Mouse (Mus musculus) intestine, embryonic 14.5 days (tissue): ENCODE data around the gene Gm20517. TPM values are rescaled to one million over a fixed set of nuclear protein-coding genes. Genes with fewer than 3 reads are reported as not detected.

Source experiments
- ATAC-seq: fragments of 200-750 bp; cut with Nextera tagmentation; replicated peaks from 2 replicates; pipeline ENCODE4 v1.8.0; 2017; ENCODE audit warnings: low read depth, moderate number of reproducible peaks, moderate TSS enrichment, moderate library complexity; ENCODE audit not compliant: low FRiP score, low TSS enrichment
- DNase-seq: peaks from one replicate; pipeline ENCODE4 v3.0.0-alpha.2; 2018; ENCODE audit warnings: low spot score
- H3K27ac ChIP-seq: fragments of 300-500 bp; sonication (generic); 2 replicates; pipeline ENCODE4 v1.5.1; 2014; ENCODE audit warnings: low read depth, mild to moderate bottlenecking, control low read depth
- H3K27me3 ChIP-seq: fragments of 300-500 bp; sonication (generic); replicated peaks from 2 replicates; pipeline ENCODE4 v1.6.1; 2014; ENCODE audit warnings: low read length, control low read depth; ENCODE audit not compliant: control insufficient read depth, insufficient read depth
- H3K36me3 ChIP-seq: fragments of 300-500 bp; sonication (generic); 2 replicates; pipeline ENCODE4 v1.6.1; 2014; ENCODE audit warnings: low read length, control low read depth; ENCODE audit not compliant: control insufficient read depth, insufficient read depth
- H3K4me1 ChIP-seq: fragments of 300-500 bp; sonication (generic); replicated peaks from 2 replicates; pipeline ENCODE4 v1.6.1; 2014; ENCODE audit warnings: low read length, control low read depth, mixed read lengths; ENCODE audit not compliant: control insufficient read depth, insufficient read depth
- H3K4me2 ChIP-seq: fragments of 300-500 bp; sonication (generic); 2 replicates; pipeline ENCODE4 v1.6.1; 2014; ENCODE audit warnings: low read length
- H3K4me3 ChIP-seq: fragments of 300-500 bp; sonication (generic); 2 replicates; pipeline ENCODE4 v1.5.1; 2014; ENCODE audit warnings: low read depth, low read length, control low read depth, mixed read lengths
- H3K9ac ChIP-seq: fragments of 300-500 bp; sonication (generic); 2 replicates; pipeline ENCODE4 v1.6.1; 2014; ENCODE audit warnings: mild to moderate bottlenecking, low read length
- H3K9me3 ChIP-seq: fragments of 300-500 bp; sonication (generic); 2 replicates; pipeline ENCODE4 v1.6.1; 2016; ENCODE audit warnings: low read length, control low read depth; ENCODE audit not compliant: control insufficient read depth
- WGBS: fragments of 180-500 bp; shearing (Covaris S2); extraction: QIAGEN DNeasy Blood & Tissue Kit; methylation state at CpG from one replicate; pipeline ENCODE4 v1.1.7; 2014; 5-methylcytosine and 5-hydroxymethylcytosine counted together
- polyA plus RNA-seq: library from polyadenylated mRNA; unstranded; fragments of >200 nt; fragmentation: Nextera tagmentation; extraction: Ambion mirVana; gene quantifications from 2 replicates; pipeline ENCODE4 v1.2.1, GENCODE M21; 2014

The Gm20517 gene
- polyA plus RNA-seq, 1 experiment from 2014 or later, result 1.8 TPM

DNA sequence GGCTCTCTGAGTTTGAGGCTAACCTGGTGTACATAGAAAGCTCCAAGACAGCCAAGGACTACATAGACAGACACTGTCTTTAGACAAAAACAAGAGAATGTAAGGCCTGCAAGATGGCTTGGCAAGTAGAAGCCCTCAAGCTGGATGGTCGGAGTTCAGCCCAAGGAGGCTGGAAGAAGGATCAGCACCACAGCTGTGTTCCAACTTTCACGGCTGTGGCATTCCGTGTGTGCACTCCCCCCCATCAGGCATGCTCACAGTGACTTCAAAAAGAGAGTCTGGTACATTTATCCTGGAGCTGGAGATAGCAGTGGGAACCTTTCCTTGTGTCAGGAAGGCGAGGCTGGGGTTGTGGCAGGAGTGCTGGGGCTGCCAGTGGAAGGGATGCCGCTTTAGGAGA is 14.6 kb downstream of the Gm20517 start:
- H3K9ac ChIP-seq, result no peak overlapping the region
- H3K4me3 ChIP-seq, result no peak overlapping the region
- H3K4me2 ChIP-seq, result no peak overlapping the region
- H3K4me1 ChIP-seq, result peaks cover 11% of the 10 kb centered on the region
- DNase-seq (no peak), ATAC-seq (no peak)
- peaks cover 53% of the 10 kb centered on the region for H3K36me3 ChIP-seq
- no peak overlapping the region for H3K27ac ChIP-seq
- WGBS, result 88% methylated on average over 5 of the region's 5 CpGs
- H3K27me3 ChIP-seq, result no peaks in the 10 kb centered on the region
- no peaks in the 10 kb centered on the region for H3K9me3 ChIP-seq

DNA sequence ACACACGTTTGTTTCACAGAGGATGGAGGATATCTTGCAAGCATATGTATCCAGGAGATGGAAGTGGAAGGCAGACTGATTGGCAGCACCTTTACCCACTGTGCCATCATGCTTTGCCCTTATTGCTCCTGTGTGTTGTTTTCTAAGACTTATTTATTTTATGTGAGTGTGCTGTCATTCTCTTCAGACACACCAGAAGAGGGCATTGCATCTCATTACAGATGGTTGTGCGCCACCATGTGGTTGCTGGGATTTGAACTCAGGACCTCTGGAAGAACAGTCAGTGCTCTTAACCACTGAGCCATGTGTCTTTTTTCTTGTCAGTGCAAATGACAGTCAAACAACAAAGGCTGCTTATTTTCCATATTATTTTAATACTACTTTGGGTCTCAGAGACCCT is 16.4 kb downstream of the Gm20517 start:
- Histone ChIP-seq H3K9me3 (no peaks in the 10 kb centered on the region), H3K9ac (no peak overlapping the region), H3K4me1 (peaks cover 24% of the 10 kb centered on the region), H3K36me3 (peaks cover 37% of the 10 kb centered on the region), H3K27me3 (no peaks in the 10 kb centered on the region), H3K27ac (peak overlapping the region; percentile 93; the same call in 1 of the 2 replicates), H3K4me3 (no peak overlapping the region), H3K4me2 (0 out of 2 replicates have a peak overlapping the region, but pooled peaks have one; percentile 84)
- WGBS, result 81% methylated on average over 2 of the region's 2 CpGs
- ATAC-seq (no peak), DNase-seq (no peak)

DNA sequence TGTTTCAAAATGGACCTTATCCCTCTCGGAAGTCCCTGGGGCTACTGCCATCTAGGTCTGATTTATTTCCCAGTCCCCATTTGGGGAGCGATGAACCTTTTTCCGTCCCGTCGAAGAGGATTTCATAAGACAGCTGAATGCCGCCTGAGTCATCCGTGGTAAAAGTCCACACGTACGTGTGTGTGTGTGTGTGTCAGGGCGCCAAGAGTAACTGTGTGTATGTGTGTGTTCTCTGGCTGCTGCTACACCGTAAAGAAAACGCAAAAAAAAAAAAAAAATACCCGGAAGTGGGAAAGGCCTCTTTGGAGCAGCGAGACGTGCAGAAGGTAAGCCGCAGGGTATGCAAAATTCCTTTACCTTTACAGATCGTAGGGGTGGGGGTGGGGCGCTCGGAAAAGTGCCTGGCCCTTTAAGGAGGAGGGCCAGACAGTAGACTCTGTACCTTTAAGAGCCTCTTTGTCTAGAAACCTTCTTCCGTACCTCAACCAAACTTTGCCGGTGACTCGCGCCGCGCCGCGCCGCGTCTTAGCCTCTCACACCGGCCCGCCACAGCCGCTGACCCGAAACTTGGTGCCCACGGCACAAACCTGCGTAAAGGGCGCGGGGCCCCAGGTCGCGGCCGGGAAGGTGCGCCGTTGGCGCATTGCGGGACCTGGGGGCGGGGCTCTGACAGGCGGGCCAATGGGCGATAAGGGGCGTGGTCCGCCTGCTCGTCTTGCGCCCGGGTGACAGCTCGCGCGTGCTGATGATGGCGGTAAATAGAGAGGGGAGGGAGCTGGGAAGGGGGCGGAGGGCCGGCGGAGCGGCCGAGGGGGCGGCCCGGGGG is 17.7 kb downstream of the Gm20517 start:
- DNase-seq (peak; percentile 97), ATAC-seq (peak; percentile 90)
- WGBS, result under 1% methylated on average over 62 of the region's 63 CpGs
- Histone ChIP-seq H3K9ac (peak overlapping the region; percentile 72), H3K4me2 (peak overlapping the region; percentile 84), H3K9me3 (no peaks in the 10 kb centered on the region), H3K4me3 (peak overlapping the region; percentile 87), H3K27me3 (no peaks in the 10 kb centered on the region), H3K4me1 (peaks cover 24% of the 10 kb centered on the region), H3K36me3 (peaks cover 24% of the 10 kb centered on the region), H3K27ac (peak overlapping the region; percentile 93)

DNA sequence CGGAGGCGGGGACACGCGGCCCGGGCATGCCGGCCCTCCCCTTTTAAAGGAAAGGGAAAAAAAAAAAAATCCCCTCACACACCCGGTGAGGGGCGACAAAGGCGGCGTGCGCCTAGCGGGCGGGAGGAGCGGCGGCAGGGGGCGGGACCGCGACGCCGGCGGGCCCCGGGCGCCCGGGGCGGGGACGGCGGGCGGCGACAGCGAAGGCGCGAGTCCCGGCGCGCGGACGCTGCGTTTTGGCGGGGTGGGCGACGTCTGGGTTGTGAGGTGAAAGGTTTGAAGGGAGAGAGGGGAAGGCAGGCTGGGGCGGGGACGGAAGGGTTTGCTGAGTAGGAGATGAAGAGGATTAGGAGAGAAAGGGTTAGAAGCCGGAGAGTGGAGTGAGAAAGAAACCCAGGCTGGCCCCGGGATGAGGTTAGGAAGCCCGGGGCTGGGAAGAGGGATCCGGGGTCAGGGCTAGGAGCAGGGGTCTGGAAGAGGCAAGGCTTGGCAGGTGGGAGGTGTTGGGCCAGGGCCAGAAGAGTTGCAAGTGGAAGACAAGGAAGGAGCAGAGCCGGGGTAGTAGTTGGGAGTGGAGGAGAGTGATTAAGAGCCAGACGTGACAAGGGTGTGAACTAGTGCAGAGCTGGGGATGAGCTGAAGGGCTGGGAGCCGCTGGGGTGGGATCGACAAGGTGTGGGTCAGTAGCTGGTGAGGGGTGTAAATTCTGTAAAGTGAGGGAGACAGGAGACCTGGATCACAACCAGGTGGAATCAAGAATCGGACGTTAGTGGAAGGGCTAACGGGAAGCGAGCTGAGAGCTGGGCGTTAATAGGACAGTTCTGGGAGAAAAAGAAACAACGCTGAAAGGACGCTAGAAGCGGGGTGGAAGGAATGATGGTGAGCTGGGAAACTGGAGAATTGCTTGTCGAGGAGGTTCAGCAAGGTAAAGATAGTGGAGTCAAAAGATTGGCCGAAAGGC is 18.6 kb downstream of the Gm20517 start:
- peak overlapping the region; percentile 87 for H3K4me3 ChIP-seq
- no peaks in the 10 kb centered on the region for H3K27me3 ChIP-seq
- H3K9ac ChIP-seq, result peak overlapping the region; percentile 72
- H3K4me1 ChIP-seq, result peaks cover 24% of the 10 kb centered on the region
- peak overlapping the region; percentile 93 for H3K27ac ChIP-seq
- WGBS, result under 1% methylated on average over 61 of the region's 61 CpGs
- H3K9me3 ChIP-seq, result no peaks in the 10 kb centered on the region
- DNase-seq (no peak), ATAC-seq (peak; percentile 10)
- H3K4me2 ChIP-seq, result peak overlapping the region; percentile 84
- peaks cover 16% of the 10 kb centered on the region; the same call in 1 of the 2 replicates for H3K36me3 ChIP-seq

DNA sequence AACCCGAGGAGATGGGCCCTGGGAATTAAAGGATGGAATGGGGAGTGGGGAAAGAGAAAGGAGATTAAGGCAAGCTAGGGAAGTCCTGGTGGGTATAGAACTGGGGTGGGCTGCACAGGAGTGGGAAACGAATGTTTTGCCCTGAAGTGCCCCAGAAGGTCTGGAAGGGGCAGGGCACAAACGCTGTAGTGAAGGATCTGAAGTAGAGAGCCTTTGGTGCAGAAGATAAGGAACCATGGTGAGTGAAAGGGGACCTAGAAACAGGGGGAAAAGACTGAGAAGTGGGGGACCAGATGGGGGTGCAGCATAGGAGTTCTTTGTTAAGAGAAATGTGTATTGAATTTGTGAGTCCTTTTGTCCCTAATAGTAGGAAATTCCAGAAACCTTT is 19.3 kb downstream of the Gm20517 start, which contains the start of gene Usp49:
Gene Usp49, plus strand, starts transcription at position 13 of the 388 bp plus-strand sequence.
- Histone ChIP-seq H3K27ac (peak within 1 kb of the TSS; percentile 93), H3K9me3 (no peaks in the 10 kb centered on the region), H3K27me3 (no peaks in the 10 kb centered on the region), H3K4me1 (peaks cover 24% of the 10 kb centered on the region), H3K36me3 (peaks cover 16% of the 10 kb centered on the region; the same call in 1 of the 2 replicates), H3K9ac (peak within 1 kb of the TSS; percentile 72), H3K4me3 (peak within 1 kb of the TSS; percentile 87), H3K4me2 (peak within 1 kb of the TSS; percentile 84)
- DNase-seq (no peak), ATAC-seq (no peak)
- 0% methylated on average over 3 of the region's 3 CpGs for WGBS

DNA sequence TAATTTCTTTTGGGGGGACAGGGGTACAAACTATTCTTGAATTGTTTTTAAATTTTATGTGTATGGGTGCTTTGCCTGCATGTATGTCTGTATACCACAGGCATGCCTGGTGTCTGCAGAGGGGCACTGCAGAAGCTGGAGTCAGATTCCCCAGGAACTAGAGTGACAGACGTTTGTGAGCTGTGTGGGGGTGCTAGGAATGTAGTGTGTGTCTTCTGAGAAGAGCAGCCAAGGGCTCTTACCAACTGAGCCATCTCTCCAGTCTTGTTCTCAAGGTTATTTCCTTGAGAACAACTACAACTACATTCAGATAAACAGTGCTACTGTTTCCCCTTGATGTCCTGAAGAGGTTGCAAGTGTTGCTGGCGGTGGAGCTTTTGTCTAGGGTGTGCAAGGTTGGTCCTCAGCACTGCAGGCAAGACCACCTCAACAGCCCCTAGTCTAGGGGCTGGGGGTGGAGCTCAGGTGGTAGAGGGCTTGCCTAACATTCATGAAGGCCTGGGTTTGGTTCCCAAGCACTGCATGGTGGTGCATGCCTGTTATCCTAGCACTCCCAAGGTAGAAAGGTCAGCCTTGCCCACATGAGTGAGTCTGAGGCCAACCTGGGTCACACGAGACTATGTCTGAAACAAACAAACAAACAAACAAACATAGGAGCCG is 20.9 kb downstream of the Gm20517 start:
- Histone ChIP-seq H3K27me3 (no peaks in the 10 kb centered on the region), H3K4me3 (no peak overlapping the region), H3K36me3 (peaks cover 11% of the 10 kb centered on the region; the same call in 1 of the 2 replicates), H3K9ac (no peak overlapping the region), H3K4me2 (peak overlapping the region; percentile 2; the same call in 1 of the 2 replicates), H3K9me3 (no peaks in the 10 kb centered on the region), H3K27ac (no peak overlapping the region), H3K4me1 (peaks cover 24% of the 10 kb centered on the region)
- 61% methylated on average over 4 of the region's 4 CpGs for WGBS
- ATAC-seq (no peak), DNase-seq (no peak)

DNA sequence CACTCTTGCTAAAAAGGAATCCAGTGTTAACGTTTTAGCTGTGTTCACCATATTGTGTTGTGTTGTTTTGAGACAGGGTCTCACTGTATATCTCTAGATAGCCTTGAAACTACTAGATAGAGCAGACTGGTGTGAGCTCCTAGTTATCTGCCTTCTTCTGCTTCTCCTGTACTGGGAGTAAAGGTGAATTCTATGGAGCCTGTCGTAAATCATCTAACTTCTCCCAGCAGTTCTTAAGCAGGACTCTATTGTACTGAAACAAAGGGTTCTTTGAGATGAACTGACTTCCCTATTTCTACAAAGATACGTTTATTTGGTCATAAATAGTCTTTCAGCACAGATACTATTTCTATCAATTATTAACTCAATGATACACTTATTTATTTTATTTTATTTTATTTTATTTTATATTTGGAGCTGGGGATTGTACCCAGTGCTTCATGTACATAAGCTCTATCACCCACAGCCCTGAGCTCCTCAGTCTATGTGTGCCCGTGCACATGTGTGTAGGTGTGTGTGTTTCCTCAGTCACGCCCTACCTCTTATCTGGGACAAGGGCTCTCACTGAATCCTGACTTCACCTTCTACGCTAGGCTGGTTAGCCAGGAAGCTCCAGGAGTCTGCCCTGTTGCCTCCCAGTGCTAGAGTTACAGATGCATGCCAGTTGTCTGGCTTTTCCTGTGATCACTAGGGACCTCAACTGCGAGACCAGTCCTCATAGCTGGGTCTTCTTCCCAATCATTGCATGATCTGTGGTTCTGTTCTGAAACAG is 22.8 kb downstream of the Gm20517 start:
- no peaks in the 10 kb centered on the region for H3K27me3 ChIP-seq
- H3K4me2 ChIP-seq, result peak overlapping the region; percentile 18; the same call in 1 of the 2 replicates
- no peaks in the 10 kb centered on the region for H3K9me3 ChIP-seq
- ATAC-seq, result peak; percentile 66
- peak; percentile 63 for DNase-seq
- 66% methylated on average over 7 of the region's 7 CpGs for WGBS
- peak overlapping the region; percentile 80 for H3K27ac ChIP-seq
- no peak overlapping the region for H3K9ac ChIP-seq
- H3K4me1 ChIP-seq, result peaks cover 20% of the 10 kb centered on the region
- no peak overlapping the region for H3K4me3 ChIP-seq
- peaks cover 11% of the 10 kb centered on the region; the same call in 1 of the 2 replicates for H3K36me3 ChIP-seq
